Mouse (Mus musculus) thymus, postnatal 36 days (tissue): ENCODE data around the gene 2310022B05Rik.

ENCODE experiments used
- DNase-seq, 2 experiments: peaks; one replicate each; pipeline ENCODE4 v3.0.0; 2022; ENCODE audit warnings: mixed read lengths in 2 of 2

Gene 2310022B05Rik

DNA sequence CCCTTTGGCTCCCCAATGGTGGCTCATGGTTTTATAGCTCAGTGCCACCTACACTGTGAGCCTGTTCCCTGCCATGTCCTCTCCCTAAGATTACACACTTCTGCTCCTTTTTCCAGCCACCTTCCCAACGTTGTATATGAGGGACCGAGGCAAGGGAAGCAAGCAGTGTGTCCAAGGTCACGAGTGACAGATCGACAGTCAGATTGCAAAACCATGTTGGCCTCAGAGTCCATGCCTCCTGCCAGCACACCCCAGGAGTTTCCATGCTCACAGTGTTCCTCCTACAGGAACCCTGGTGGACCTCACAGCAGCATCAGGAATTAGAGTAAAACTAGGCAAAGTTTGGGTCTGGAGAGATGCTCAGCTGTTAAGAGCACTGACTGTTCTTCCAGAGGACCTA, 73.8 kb downstream of the 2310022B05Rik start:
- no peak for DNase-seq

GRCm38 (mm10) chr8:124586556-124586955, 76.6 kb downstream of the 2310022B05Rik start:
- no peak for DNase-seq
